Mouse (Mus musculus): ENCODE results near the gene A830018L16Rik.
"Not testable (repeated sequence)": the region's sequence is repeated elsewhere in the genome, so short reads cannot be mapped to it uniquely, and the experiment has no call there.

A830018L16Rik gene

GRCm38 (mm10) chr1:11413894-11414556, at the start of gene A830018L16Rik:
Gene A830018L16Rik, plus strand, starts transcription at chr1:11414105.
- no peak for DNase-seq (ENCODE audit: low spot score)

- no peak for DNase-seq (ENCODE audit: low spot score)
Observed at GRCm38 (mm10) chr1:11385846-11386245, 28.1 kb upstream of the A830018L16Rik start.

- DNase-seq (ENCODE audit: low spot score), result no peak
Observed at GRCm38 (mm10) chr1:11395408-11395807, 18.5 kb upstream of the A830018L16Rik start.

GRCm38 (mm10) chr1:11395996-11396736, 17.7 kb upstream of the A830018L16Rik start:
- DNase-seq (ENCODE audit: low spot score), result no peak

GRCm38 (mm10) chr1:11401159-11401558, 12.7 kb upstream of the A830018L16Rik start:
- DNase-seq (ENCODE audit: low spot score), result no peak

GRCm38 (mm10) chr1:11405527-11405926, 8.4 kb upstream of the A830018L16Rik start:
- DNase-seq (ENCODE audit: low spot score), result no peak

- no peak for DNase-seq (ENCODE audit: low spot score)
Observed at GRCm38 (mm10) chr1:11406026-11406425, 7.9 kb upstream of the A830018L16Rik start.

GRCm38 (mm10) chr1:11414560-11414959, 655 bp downstream of the A830018L16Rik start:
- no peak for DNase-seq (ENCODE audit: low spot score)

GRCm38 (mm10) chr1:11427310-11427709, 13.4 kb downstream of the A830018L16Rik start:
- DNase-seq (ENCODE audit: low spot score), result no peak

GRCm38 (mm10) chr1:11458353-11458752, 44.4 kb downstream of the A830018L16Rik start:
- DNase-seq (ENCODE audit: low spot score), result no peak

- DNase-seq (ENCODE audit: low spot score), result no peak
Observed at GRCm38 (mm10) chr1:11466325-11466724, 52.4 kb downstream of the A830018L16Rik start.

- DNase-seq (ENCODE audit: low spot score), result no peak
Observed at GRCm38 (mm10) chr1:11467065-11467643, 53.2 kb downstream of the A830018L16Rik start.

- no peak for DNase-seq (ENCODE audit: low spot score)
Observed at GRCm38 (mm10) chr1:11492936-11493335, 79.0 kb downstream of the A830018L16Rik start.

GRCm38 (mm10) chr1:11501556-11501955, 87.7 kb downstream of the A830018L16Rik start:
- DNase-seq (ENCODE audit: low spot score), result no peak

- not testable (repeated sequence) for DNase-seq (ENCODE audit: low spot score)
Observed at GRCm38 (mm10) chr1:11549810-11550209, 135.9 kb downstream of the A830018L16Rik start.

GRCm38 (mm10) chr1:11565309-11565708, 151.4 kb downstream of the A830018L16Rik start:
- no peak for DNase-seq (ENCODE audit: low spot score)

GRCm38 (mm10) chr1:11566730-11567129, 152.8 kb downstream of the A830018L16Rik start:
- DNase-seq (ENCODE audit: low spot score), result no peak

- no peak for DNase-seq (ENCODE audit: low spot score)
Observed at GRCm38 (mm10) chr1:11567300-11567885, 153.5 kb downstream of the A830018L16Rik start.

GRCm38 (mm10) chr1:11570274-11570673, 156.4 kb downstream of the A830018L16Rik start:
- DNase-seq (ENCODE audit: low spot score), result no peak

GRCm38 (mm10) chr1:11573462-11573861, 159.6 kb downstream of the A830018L16Rik start:
- no peak for DNase-seq (ENCODE audit: low spot score)

GRCm38 (mm10) chr1:11580026-11580425, 166.1 kb downstream of the A830018L16Rik start:
- DNase-seq (ENCODE audit: low spot score), result no peak

- DNase-seq (ENCODE audit: low spot score), result no peak
Observed at GRCm38 (mm10) chr1:11588305-11588704, 174.4 kb downstream of the A830018L16Rik start.

GRCm38 (mm10) chr1:11650137-11650536, 236.2 kb downstream of the A830018L16Rik start:
- DNase-seq (ENCODE audit: low spot score), result no peak
